Mouse (Mus musculus): ENCODE measurements at regions not wholly inside any gene's neighbourhood (a gene's known extent, or its start where the extent isn't known, plus 50 kb on each side); places are given as distances from the start of the nearest gene placed in this dataset.

DNA sequence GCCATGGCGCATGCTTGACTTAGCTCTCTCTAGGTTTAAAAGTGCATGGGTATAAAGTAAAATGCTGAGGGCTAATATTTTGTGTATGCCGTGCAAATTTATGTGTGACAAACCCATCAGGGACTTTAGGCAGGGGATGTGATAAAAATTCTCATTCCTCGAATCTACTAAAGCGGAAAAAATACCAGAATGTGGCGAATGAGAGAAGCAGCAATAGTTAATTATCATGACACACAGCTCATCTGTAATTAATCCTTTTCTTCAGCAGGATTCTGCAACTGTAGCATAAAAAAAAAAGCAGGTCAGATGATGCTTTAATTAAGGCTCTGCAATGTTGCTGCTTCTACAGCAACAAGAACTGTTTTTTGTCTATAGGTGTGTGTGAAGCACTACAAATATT lies 286.6 kb upstream of the Prkd1 start:
- Histone ChIP-seq H3K79me2 (ENCODE audit: control insufficient read depth, insufficient read depth, low read length, poor library complexity) (no peaks in the 10 kb centered on the region), H3K36me3 (ENCODE audit: control insufficient read depth in 1 of 2, insufficient read depth in 2 of 2, low read length in 2 of 2) (no peaks in the 10 kb centered on the region), H3K4me1 (ENCODE audit: control insufficient read depth in 1 of 2, insufficient read depth in 2 of 2, low read length in 2 of 2) (no peaks in the 10 kb centered on the region), H3K4me3 (ENCODE audit: control insufficient read depth in 1 of 2, insufficient read depth in 1 of 2, low read depth in 2 of 2, low read length in 2 of 2) (no peak overlapping the region), H3K27ac (ENCODE audit: control insufficient read depth, low read depth, low read length) (no peak overlapping the region), H3K9ac (ENCODE audit: control insufficient read depth, low read depth, low read length, poor library complexity, severe bottlenecking) (no peak overlapping the region), H3K9me3 (replicated peaks; ENCODE audit: insufficient read depth, low read length) (no peaks in the 10 kb centered on the region), H3K27me3 (ENCODE audit: control insufficient read depth in 1 of 2, insufficient read depth in 2 of 2, low read length in 2 of 2) (no peaks in the 10 kb centered on the region)
- DNase-seq (ENCODE audit: low read depth, low spot score) = no peak
- TF ChIP-seq ETS1 (IDR thresholded peaks at IDR 0.05; ENCODE audit: low read depth, low read length) (no peak), ELF1 (IDR thresholded peaks at IDR 0.05; ENCODE audit: low read depth, low read length) (no peak), ZNF384 (IDR thresholded peaks at IDR 0.05; ENCODE audit: low read depth, low read length) (no peak), GATA1 (IDR thresholded peaks at IDR 0.05; ENCODE audit: low read depth, low read length) (no peak), SIN3A (IDR thresholded peaks at IDR 0.05; ENCODE audit: low read length) (no peak), ZKSCAN1 (IDR thresholded peaks at IDR 0.05; ENCODE audit: low read depth, low read length) (no peak), NRF1 (IDR thresholded peaks at IDR 0.05; ENCODE audit: insufficient read depth, low read depth, low read length, poor library complexity, severe bottlenecking) (no peak)

DNA sequence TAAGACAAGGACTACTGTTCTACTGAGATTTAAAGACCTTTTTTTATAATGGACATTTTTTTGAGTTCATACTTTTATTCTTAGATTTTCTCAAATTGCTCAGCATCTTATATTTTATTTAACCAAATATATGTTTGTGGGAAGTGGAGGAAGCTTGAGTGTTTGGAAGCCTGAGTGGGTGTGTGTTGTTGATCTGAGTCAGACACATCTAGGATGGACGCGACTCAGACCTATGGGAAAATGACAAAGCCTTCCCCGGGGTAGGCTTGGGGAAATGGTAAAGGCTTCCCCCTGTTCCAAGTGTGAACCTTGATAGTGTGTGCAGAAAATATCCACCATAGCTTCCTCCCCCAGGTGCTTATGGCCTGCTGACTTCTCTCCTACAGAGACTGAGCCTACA lies 283.6 kb upstream of the Prkd1 start:
- Histone ChIP-seq H3K9ac (ENCODE audit: control insufficient read depth, low read depth, low read length, poor library complexity, severe bottlenecking) (no peak overlapping the region), H3K9me3 (replicated peaks; ENCODE audit: insufficient read depth, low read length) (no peaks in the 10 kb centered on the region), H3K4me3 (ENCODE audit: control insufficient read depth in 1 of 2, insufficient read depth in 1 of 2, low read depth in 2 of 2, low read length in 2 of 2) (no peak overlapping the region), H3K27me3 (ENCODE audit: control insufficient read depth in 1 of 2, insufficient read depth in 2 of 2, low read length in 2 of 2) (no peaks in the 10 kb centered on the region), H3K79me2 (ENCODE audit: control insufficient read depth, insufficient read depth, low read length, poor library complexity) (no peaks in the 10 kb centered on the region), H3K27ac (ENCODE audit: control insufficient read depth, low read depth, low read length) (no peak overlapping the region), H3K36me3 (ENCODE audit: control insufficient read depth in 1 of 2, insufficient read depth in 2 of 2, low read length in 2 of 2) (no peaks in the 10 kb centered on the region), H3K4me1 (ENCODE audit: control insufficient read depth in 1 of 2, insufficient read depth in 2 of 2, low read length in 2 of 2) (no peaks in the 10 kb centered on the region)
- TF ChIP-seq GATA1 (IDR thresholded peaks at IDR 0.05; ENCODE audit: low read depth, low read length) (no peak), CHD1 (IDR thresholded peaks at IDR 0.05; ENCODE audit: low read depth, low read length) (no peak), SMC3 (IDR thresholded peaks at IDR 0.05; ENCODE audit: low read depth, low read length) (no peak), KAT2A (conservative IDR thresholded peaks at IDR 0.05; ENCODE audit: low read depth, low read length) (no peak), POLR2AphosphoS2 (IDR thresholded peaks at IDR 0.05; ENCODE audit: low read length) (no peak), RCOR1 (IDR thresholded peaks at IDR 0.05; ENCODE audit: low read depth, low read length) (no peak), MYB (IDR thresholded peaks at IDR 0.05; ENCODE audit: low read depth, low read length) (no peak), TBP (IDR thresholded peaks at IDR 0.05; ENCODE audit: low read depth, low read length) (no peak)
- DNase-seq (ENCODE audit: low read depth, low spot score) = no peak

- Histone ChIP-seq H3K4me3 (ENCODE audit: control insufficient read depth in 1 of 2, insufficient read depth in 1 of 2, low read depth in 2 of 2, low read length in 2 of 2) (no peak overlapping the region), H3K27me3 (ENCODE audit: control insufficient read depth in 1 of 2, insufficient read depth in 2 of 2, low read length in 2 of 2) (no peaks in the 10 kb centered on the region), H3K4me1 (ENCODE audit: control insufficient read depth in 1 of 2, insufficient read depth in 2 of 2, low read length in 2 of 2) (no peaks in the 10 kb centered on the region), H3K9ac (ENCODE audit: control insufficient read depth, low read depth, low read length, poor library complexity, severe bottlenecking) (no peak overlapping the region), H3K79me2 (ENCODE audit: control insufficient read depth, insufficient read depth, low read length, poor library complexity) (no peaks in the 10 kb centered on the region), H3K27ac (ENCODE audit: control insufficient read depth, low read depth, low read length) (no peak overlapping the region), H3K9me3 (replicated peaks; ENCODE audit: insufficient read depth, low read length) (no peaks in the 10 kb centered on the region), H3K36me3 (ENCODE audit: control insufficient read depth in 1 of 2, insufficient read depth in 2 of 2, low read length in 2 of 2) (no peaks in the 10 kb centered on the region)
- no peak for DNase-seq (ENCODE audit: low read depth, low spot score)
- no peak for TF ChIP-seq GATA1 (IDR thresholded peaks at IDR 0.05; ENCODE audit: low read depth, low read length)
Observed at GRCm38 (mm10) chr12:50929641-50930040, 280.7 kb upstream of the Prkd1 start.

Data from MEL (cell line).